Mouse (Mus musculus): ENCODE measurements around the gene Limd2. TPM values are rescaled to one million over a fixed set of nuclear protein-coding genes. Genes with fewer than 3 reads are reported as not detected.
"Not testable (repeated sequence)": the region's sequence is repeated elsewhere in the genome, so short reads cannot be mapped to it uniquely, and the experiment has no call there.

Gene Limd2
- polyA plus RNA-seq (2012; rRNA removed): 86.0 and 102 TPM in 2 replicates

GRCm38 (mm10) chr11:106160841-106161721 lies at the start of gene Limd2, which contains the start of gene Gm10840:
Limd2 (minus strand) TSS chr11:106160860.
Gm10840 (plus strand) TSS chr11:106160850.
- Histone ChIP-seq H3K27ac (ENCODE audit: insufficient read depth, low read length) (peak within 1 kb of the TSS; percentile 100), H3K4me1 (ENCODE audit: control insufficient read depth, insufficient read depth, low read length) (no peaks in the 10 kb centered on the region; the same call in 1 of the 2 replicates), H3K4me3 (ENCODE audit: insufficient read depth, low read length) (peak within 1 kb of the TSS; percentile 93)
- TF ChIP-seq CTCF (IDR thresholded peaks at IDR 0.05; ENCODE audit: extremely low read depth, insufficient read depth, low read length) (no peak), POLR2A (IDR thresholded peaks at IDR 0.05; ENCODE audit: extremely low read depth, insufficient read depth, low read length) (peak; percentile 76)

- H3K4me1 ChIP-seq (ENCODE audit: control insufficient read depth, insufficient read depth, low read length): no peaks in the 10 kb centered on the region
- no peak within 1 kb of the TSS for H3K27ac ChIP-seq (ENCODE audit: insufficient read depth, low read length)
- no peak within 1 kb of the TSS for H3K4me3 ChIP-seq (ENCODE audit: insufficient read depth, low read length)
- TF ChIP-seq POLR2A (IDR thresholded peaks at IDR 0.05; ENCODE audit: extremely low read depth, insufficient read depth, low read length) (no peak), CTCF (IDR thresholded peaks at IDR 0.05; ENCODE audit: extremely low read depth, insufficient read depth, low read length) (no peak)
These were observed 41.4 kb upstream of the Limd2 start, which contains the start of gene Strada for GRCm38 (mm10) chr11:106202123-106202465. Strada (minus strand) TSS chr11:106202168.

GRCm38 (mm10) chr11:106201337-106202122 lies 40.9 kb upstream of the Limd2 start:
- TF ChIP-seq CTCF (IDR thresholded peaks at IDR 0.05; ENCODE audit: extremely low read depth, insufficient read depth, low read length) (no peak), POLR2A (IDR thresholded peaks at IDR 0.05; ENCODE audit: extremely low read depth, insufficient read depth, low read length) (no peak)
- H3K27ac ChIP-seq (ENCODE audit: insufficient read depth, low read length): no peak overlapping the region
- H3K4me1 ChIP-seq (ENCODE audit: control insufficient read depth, insufficient read depth, low read length): no peaks in the 10 kb centered on the region
- H3K4me3 ChIP-seq (ENCODE audit: insufficient read depth, low read length): no peak overlapping the region

- TF ChIP-seq CTCF (IDR thresholded peaks at IDR 0.05; ENCODE audit: extremely low read depth, insufficient read depth, low read length) (no peak), POLR2A (IDR thresholded peaks at IDR 0.05; ENCODE audit: extremely low read depth, insufficient read depth, low read length) (no peak)
- Histone ChIP-seq H3K4me3 (ENCODE audit: insufficient read depth, low read length) (no peak overlapping the region), H3K4me1 (ENCODE audit: control insufficient read depth, insufficient read depth, low read length) (no peaks in the 10 kb centered on the region), H3K27ac (ENCODE audit: insufficient read depth, low read length) (no peak overlapping the region)
These were observed 40.1 kb upstream of the Limd2 start for GRCm38 (mm10) chr11:106200756-106201155.

GRCm38 (mm10) chr11:106199997-106200396 lies 39.3 kb upstream of the Limd2 start:
- not testable (repeated sequence) for H3K4me3 ChIP-seq (ENCODE audit: insufficient read depth, low read length); H3K27ac ChIP-seq (ENCODE audit: insufficient read depth, low read length); H3K4me1 ChIP-seq (ENCODE audit: control insufficient read depth, insufficient read depth, low read length)

- H3K4me3 ChIP-seq (ENCODE audit: insufficient read depth, low read length): no peak overlapping the region
- H3K4me1 ChIP-seq (ENCODE audit: control insufficient read depth, insufficient read depth, low read length): no peaks in the 10 kb centered on the region
- no peak overlapping the region for H3K27ac ChIP-seq (ENCODE audit: insufficient read depth, low read length)
- TF ChIP-seq CTCF (IDR thresholded peaks at IDR 0.05; ENCODE audit: extremely low read depth, insufficient read depth, low read length) (no peak), POLR2A (IDR thresholded peaks at IDR 0.05; ENCODE audit: extremely low read depth, insufficient read depth, low read length) (no peak)
These were observed 37.6 kb upstream of the Limd2 start for GRCm38 (mm10) chr11:106198277-106198676.

GRCm38 (mm10) chr11:106195341-106195740 lies 34.7 kb upstream of the Limd2 start:
- no peak overlapping the region for H3K4me3 ChIP-seq (ENCODE audit: insufficient read depth, low read length)
- no peak overlapping the region for H3K27ac ChIP-seq (ENCODE audit: insufficient read depth, low read length)
- TF ChIP-seq CTCF (IDR thresholded peaks at IDR 0.05; ENCODE audit: extremely low read depth, insufficient read depth, low read length) (no peak), POLR2A (IDR thresholded peaks at IDR 0.05; ENCODE audit: extremely low read depth, insufficient read depth, low read length) (no peak)
- no peaks in the 10 kb centered on the region for H3K4me1 ChIP-seq (ENCODE audit: control insufficient read depth, insufficient read depth, low read length)

- no peak for TF ChIP-seq POLR2A (IDR thresholded peaks at IDR 0.05; ENCODE audit: extremely low read depth, insufficient read depth, low read length)
- TF ChIP-seq CTCF (IDR thresholded peaks at IDR 0.05; ENCODE audit: extremely low read depth, insufficient read depth, low read length): no peak
- no peak overlapping the region for H3K27ac ChIP-seq (ENCODE audit: insufficient read depth, low read length)
- no peaks in the 10 kb centered on the region for H3K4me1 ChIP-seq (ENCODE audit: control insufficient read depth, insufficient read depth, low read length)
- H3K4me3 ChIP-seq (ENCODE audit: insufficient read depth, low read length): no peak overlapping the region
These were observed 34.2 kb upstream of the Limd2 start for GRCm38 (mm10) chr11:106194891-106195290.

- peak overlapping the region; percentile 41; the same call in 1 of the 2 replicates for H3K4me3 ChIP-seq (ENCODE audit: insufficient read depth, low read length)
- no peaks in the 10 kb centered on the region for H3K4me1 ChIP-seq (ENCODE audit: control insufficient read depth, insufficient read depth, low read length)
- 0 out of 2 replicates have a peak overlapping the region, but pooled peaks have one; percentile 7 for H3K27ac ChIP-seq (ENCODE audit: insufficient read depth, low read length)
- TF ChIP-seq POLR2A (IDR thresholded peaks at IDR 0.05; ENCODE audit: extremely low read depth, insufficient read depth, low read length) (no peak), CTCF (IDR thresholded peaks at IDR 0.05; ENCODE audit: extremely low read depth, insufficient read depth, low read length) (no peak)
These were observed 33.5 kb upstream of the Limd2 start for GRCm38 (mm10) chr11:106194155-106194541.
